Mouse (Mus musculus) lung, postnatal 25 days (tissue): ENCODE results near the gene Nr5a2.

ENCODE experiments used
- DNase-seq: peaks from one replicate; pipeline ENCODE4 v3.0.0; 2022; ENCODE audit warnings: low spot score

Gene Nr5a2

DNA sequence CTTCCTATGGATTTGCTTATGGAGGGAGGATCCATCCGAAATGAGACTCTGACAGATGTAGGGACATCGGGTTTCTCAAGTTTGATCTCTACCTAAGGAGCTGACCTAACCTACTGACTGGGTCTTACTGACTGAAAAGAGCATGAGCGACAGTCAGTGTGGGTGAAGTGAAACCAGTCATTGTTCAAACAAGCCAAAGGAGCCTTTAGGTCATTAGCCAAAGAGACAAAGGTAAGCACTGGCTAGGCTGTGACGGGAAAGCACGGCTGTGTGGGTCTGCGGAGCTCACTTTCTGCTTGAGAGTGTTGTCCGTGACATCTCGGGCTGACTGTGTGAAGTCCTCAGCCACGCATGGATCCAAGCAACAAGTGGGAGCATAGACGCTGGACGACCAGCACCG is 50.1 kb downstream of the Nr5a2 start:
- DNase-seq = no peak

DNA sequence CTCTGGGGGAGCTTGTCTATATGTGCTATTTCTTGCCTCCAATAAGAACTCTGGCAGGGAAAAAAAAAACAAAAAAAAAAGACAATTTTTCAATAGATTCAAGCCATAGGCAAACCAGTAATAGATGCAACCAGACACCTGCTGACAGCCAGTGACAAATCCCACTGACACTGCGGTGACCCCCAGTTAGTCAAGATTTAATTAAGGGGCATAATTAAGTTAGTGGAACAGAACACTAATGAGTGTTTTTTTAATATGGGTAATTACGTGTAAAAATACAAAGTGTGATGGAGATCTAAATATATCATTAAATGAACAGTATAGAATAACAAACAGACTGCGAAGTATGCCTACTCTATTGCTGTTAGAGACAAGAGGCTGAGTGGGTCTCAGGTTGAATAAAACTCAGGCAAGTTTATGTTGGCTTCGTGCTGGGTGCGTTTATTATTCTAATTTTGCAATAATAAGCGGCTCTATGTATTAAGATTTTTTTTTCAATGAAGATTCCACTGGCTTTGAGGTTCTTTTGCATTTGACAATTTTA is 50.7 kb downstream of the Nr5a2 start:
- no peak for DNase-seq

DNA sequence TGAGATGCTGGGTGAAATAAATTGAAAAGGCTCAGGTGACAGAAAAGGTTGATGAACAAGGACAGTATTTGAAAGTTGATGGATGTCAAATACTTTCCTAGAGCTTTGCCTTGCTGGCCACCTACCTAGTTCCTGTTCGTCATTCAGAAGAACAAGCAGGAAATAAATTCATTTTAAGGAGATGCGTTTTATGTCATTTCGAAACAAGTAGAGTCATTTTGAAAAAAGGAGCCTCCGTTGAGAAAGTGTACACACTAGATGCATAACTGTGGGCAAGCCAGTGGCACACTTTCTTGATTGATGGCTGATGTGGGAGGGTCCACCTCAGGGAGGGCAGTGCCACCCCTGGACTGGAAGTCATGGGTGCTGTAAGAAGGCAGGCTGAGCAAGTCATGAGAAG is 62.1 kb downstream of the Nr5a2 start:
- DNase-seq = no peak

GRCm38 (mm10) chr1:136896351-136896750 is 63.9 kb downstream of the Nr5a2 start:
- no peak for DNase-seq

DNA sequence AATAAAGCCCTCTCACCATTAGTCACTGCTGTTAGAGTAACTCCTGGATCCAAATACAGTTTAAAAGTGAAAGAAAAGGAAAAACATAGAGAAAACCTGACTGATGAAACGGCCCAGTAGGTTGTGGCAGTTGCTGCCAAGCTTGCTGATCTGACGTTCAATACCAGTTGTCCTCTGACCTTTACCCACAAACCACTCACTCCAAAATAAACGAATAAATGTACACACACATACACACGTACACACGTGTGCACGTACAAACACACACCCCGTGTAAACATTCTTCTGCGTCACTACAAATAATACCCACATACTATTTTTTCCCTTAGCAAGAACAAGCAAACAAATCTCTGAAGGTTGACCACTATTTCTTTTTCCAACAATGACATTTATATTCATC is 64.4 kb downstream of the Nr5a2 start:
- no peak for DNase-seq

DNA sequence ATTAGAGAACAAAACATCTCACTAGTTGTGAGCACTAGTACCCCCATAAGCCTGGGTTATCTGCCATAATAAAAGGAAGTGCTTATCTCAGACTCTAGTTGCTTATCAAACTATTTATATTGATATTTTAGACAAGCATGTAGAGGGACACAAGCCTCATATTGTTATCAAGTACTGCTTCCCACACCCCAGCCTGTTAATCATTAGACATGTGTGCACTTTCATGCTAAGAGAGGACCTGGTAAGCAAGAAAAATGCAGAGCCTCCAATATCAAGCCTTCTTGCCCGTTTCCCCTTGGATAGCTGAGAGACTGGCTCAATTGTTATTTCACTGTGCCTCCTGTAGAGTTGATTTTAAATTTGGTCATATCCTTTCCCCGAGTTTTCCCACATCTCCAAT is 65.5 kb downstream of the Nr5a2 start:
- no peak for DNase-seq

- DNase-seq = no peak
These were observed 67.1 kb downstream of the Nr5a2 start for GRCm38 (mm10) chr1:136893162-136893561.

GRCm38 (mm10) chr1:136890439-136890838 is 69.8 kb downstream of the Nr5a2 start:
- DNase-seq = no peak

GRCm38 (mm10) chr1:136888704-136889103 is 71.5 kb downstream of the Nr5a2 start:
- no peak for DNase-seq

- no peak for DNase-seq
These were observed 73.6 kb downstream of the Nr5a2 start for GRCm38 (mm10) chr1:136886678-136887077.

DNA sequence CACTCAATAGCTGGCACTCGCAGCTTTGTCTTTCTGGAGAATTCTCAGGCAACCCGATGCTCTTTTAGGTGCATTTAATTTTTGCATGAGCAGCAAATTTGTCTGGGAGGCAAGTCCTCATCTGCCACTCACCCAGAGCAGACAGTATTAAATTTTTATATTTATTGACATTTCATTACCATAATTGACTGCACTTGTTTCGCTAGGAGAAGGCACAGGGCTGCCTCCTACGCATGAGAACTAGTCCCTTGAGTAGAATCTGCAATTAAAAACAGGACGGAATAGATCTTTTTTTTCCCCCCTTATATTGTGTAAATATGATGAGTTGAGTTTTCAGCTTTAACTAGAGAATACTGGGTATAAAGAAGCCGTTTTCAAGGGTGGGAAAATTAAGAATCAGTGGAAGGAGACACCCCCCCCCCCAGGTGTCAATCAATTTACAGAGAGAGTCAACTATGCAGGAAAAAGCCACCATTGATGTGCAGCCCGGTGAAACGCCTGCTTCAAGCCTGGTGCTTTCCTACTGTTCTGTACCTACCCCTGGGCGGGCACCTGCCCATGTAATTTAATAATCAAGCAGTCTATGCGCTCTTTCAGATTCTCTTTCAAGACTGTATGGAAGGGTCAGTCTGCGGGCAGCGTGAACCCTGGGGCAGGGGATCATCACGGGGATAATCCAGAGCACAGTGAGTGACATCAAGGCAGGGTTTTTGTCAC is 76.6 kb downstream of the Nr5a2 start:
- DNase-seq = no peak

DNA sequence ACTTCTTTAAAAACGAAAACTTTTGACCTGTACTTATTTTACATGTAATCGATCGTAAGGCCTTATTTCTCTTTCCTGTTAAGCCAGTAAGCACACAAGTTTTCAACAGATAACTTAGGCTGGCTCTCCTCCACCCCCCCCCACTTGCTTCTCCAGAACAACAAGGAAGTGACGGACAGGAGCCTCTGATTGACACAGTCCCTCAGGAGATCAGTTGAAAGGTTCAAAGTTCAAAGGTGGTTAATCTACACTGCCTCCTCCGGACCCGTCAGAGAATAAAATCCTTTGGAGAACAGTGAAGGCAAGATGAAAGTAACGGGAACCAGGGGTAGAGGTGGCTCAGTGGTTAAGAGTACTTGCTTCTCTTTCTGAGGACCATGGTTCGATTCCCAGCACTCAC is 80.0 kb downstream of the Nr5a2 start:
- DNase-seq = no peak

DNA sequence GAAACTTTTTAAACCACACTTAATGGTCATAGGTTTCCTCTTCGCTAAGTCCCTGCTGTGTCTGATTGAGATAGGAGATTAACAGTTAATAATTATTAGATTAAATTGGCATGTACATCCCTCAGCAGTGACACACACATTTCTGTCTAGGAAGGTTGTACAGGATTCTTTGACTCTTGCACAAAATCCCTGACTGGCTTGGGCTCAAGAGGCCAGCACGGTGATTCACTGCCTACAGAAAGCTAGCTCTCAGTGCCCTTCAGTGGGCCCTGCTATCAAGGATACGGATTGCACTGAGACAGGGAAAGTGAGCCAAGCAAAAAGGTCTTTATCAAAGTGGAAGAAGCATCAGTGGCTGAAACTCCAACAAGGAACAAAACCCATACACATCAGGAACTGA is 85.2 kb downstream of the Nr5a2 start:
- DNase-seq = no peak

DNA sequence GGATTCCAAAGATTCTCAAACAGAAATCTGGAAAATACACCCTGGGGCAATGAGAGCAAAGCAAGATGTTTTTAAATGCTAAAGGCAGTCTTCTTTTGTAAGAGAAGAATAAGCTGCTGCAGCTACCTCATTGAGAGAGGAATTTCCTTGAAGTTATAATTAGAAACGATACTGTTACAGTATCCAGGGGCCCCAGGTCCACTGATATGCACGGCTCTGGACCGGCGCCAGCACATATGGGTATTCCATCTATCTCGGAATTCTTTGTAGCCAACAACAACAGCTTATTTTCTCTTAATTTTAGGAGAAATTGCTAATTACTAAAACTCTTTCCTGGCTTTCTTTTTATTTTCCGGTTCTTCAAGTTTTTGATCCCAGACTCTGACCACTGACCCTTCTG is 91.3 kb downstream of the Nr5a2 start:
- DNase-seq = no peak

- DNase-seq = no peak
These were observed 92.0 kb downstream of the Nr5a2 start for GRCm38 (mm10) chr1:136868285-136868684.

GRCm38 (mm10) chr1:136866481-136867092 is 93.7 kb downstream of the Nr5a2 start:
- DNase-seq = no peak

DNA sequence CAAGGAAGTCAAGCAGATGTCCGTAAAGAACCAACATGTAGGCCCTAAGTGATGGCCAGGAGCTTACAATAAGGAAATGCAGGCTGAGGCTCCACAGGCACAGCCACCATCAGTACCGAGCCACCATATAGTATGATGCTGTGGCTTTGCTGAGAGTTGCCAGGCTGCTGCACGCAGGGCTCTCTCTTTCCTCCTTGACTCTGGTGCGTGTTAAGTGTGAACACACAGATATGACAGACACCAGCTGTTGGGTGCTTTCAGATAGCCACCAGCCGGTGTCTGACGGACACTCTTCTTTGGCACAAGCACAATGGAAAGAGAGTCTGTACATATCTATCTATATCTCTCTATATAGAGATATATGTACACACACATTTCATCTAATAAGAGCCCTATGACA is 97.0 kb downstream of the Nr5a2 start:
- no peak for DNase-seq

DNA sequence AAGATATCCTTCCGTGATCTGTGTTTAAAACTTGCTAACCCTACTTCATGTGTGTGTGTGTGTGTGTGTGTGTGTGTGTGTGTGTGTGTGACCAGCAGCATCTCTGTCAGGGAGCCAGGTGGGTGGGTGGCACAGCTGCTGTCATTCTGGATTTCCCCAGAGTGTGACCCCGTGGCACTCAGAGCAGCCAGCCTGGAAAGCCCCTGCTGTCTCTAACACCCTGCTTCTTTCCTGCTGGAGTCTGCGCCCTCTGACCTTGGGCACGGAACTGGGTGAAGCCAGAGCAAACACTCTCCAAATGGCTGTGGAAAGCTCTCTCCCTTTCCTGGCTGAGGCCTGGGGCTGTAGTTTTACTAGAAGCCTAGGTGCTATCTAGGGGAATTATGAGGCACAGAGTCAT is 100.8 kb downstream of the Nr5a2 start:
- no peak for DNase-seq

- DNase-seq = no peak
These were observed 101.5 kb downstream of the Nr5a2 start for GRCm38 (mm10) chr1:136858724-136859123.

DNA sequence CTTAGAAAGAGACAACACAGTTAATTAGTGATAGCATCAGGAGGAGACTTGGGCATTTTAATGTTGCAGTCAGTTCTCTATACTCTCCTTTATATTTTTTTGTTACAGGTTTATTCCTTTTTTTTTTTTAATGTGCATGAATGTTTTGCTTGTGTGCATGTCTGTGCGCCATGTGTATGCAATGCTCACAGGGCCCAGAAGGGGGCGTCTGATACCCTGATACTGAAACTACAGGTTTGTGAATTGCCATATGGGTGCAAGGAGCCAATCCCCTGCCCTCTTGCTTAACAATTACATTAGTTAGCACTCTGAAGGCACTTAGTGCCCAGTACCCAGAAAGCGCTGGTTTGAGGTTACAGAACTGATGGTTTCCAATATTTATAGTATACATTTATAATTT is 104.1 kb downstream of the Nr5a2 start:
- DNase-seq = no peak

GRCm38 (mm10) chr1:136848791-136849190 is 111.5 kb downstream of the Nr5a2 start:
- no peak for DNase-seq

GRCm38 (mm10) chr1:136846081-136846480 is 114.2 kb downstream of the Nr5a2 start:
- DNase-seq = no peak

DNA sequence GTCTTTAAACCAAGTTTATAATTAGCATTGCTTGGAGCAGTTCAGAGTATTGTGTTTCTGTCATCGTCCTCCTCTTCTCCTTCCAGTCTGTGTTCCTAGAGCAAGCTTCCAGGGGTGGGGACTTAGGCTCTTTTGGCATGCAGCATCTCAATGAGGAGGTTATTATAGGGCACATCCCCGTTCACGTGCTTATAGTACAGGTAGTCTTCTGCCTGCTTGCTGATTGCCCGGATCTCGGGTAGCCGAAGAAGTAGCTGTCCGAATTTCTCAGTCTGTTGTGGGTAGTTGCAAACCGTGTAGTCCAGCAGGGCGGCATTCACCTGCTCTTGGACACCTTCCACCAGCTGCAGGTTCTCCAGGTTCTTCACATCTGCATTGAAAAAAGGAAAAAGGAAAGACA is 114.9 kb downstream of the Nr5a2 start:
- DNase-seq = no peak

GRCm38 (mm10) chr1:136840512-136840911 is 119.7 kb downstream of the Nr5a2 start:
- no peak for DNase-seq
